Mouse (Mus musculus) left cerebral cortex, adult 2 months (tissue): ENCODE measurements around the gene Ttc32. TPM values are rescaled to one million over a fixed set of nuclear protein-coding genes. Genes with fewer than 3 reads are reported as not detected.
A peak's percentile ranks its signal among the peaks of the same experiment; 100 is the strongest.
"Not testable (repeated sequence)": the region's sequence is repeated elsewhere in the genome, so short reads cannot be mapped to it uniquely, and the experiment has no call there.

Experiments
- DNase-seq, 2 experiments: peaks; one replicate each; pipeline ENCODE4 v3.0.0; 2021 to 2022; ENCODE audit warnings: low spot score in 2 of 2, mixed read lengths in 1 of 2; ENCODE audit errors: extremely low spot score in 1 of 2
- H3K27ac ChIP-seq: fragments of 200-600 bp; 2 replicates; pipeline ENCODE4 v1.8.1; 2022
- H3K4me3 ChIP-seq: fragments of 200-600 bp; 2 replicates; pipeline ENCODE4 v1.8.1; 2022
- CTCF ChIP-seq: fragments of 200-600 bp; IDR thresholded peaks from 2 replicates; pipeline ENCODE4 v1.8.1; 2022; ENCODE audit warnings: antibody characterized with exemption, mild to moderate bottlenecking, moderate library complexity
- intact Hi-C: fragments of 180-260 bp; cut with DNase I; formaldehyde crosslinking; loops from one replicate; pipeline ENCODE4 v1.15.1; 2025
- total RNA-seq, 2 experiments: library from RNA; stranded (reverse); gene quantifications; 2 replicates each; pipeline ENCODE4 v1.2.3; 2021

Ttc32 gene
- total RNA-seq, 2 experiments from 2014 or later = 4.6 to 4.7 TPM

- no peak for TF ChIP-seq CTCF
- Histone ChIP-seq H3K27ac (no peak overlapping the region), H3K4me3 (no peak overlapping the region)
- intact Hi-C loops = loop anchor here (10.0 kb wide), 1 partner anchor 699 kb away; no protein-coding TSS in a partner anchor
- DNase-seq = no peak
Measured at GRCm38 (mm10) chr12:9024071-9024470, 5.7 kb upstream of the Ttc32 start.

GRCm38 (mm10) chr12:9024736-9025135, 5.1 kb upstream of the Ttc32 start:
- TF ChIP-seq CTCF = no peak
- no peak for DNase-seq
- no peak overlapping the region for H3K4me3 ChIP-seq
- no peak overlapping the region for H3K27ac ChIP-seq
- intact Hi-C loops = loop anchor here (10.0 kb wide), 1 partner anchor 700 kb away; no protein-coding TSS in a partner anchor

- DNase-seq = no peak
- Histone ChIP-seq H3K27ac (no peak overlapping the region), H3K4me3 (no peak overlapping the region)
- intact Hi-C loops = loop anchor here (10.0 kb wide), 1 partner anchor 702 kb away; no protein-coding TSS in a partner anchor
- TF ChIP-seq CTCF = no peak
Measured at GRCm38 (mm10) chr12:9026843-9027242, 3.0 kb upstream of the Ttc32 start.

GRCm38 (mm10) chr12:9028816-9029215, 981 bp upstream of the Ttc32 start:
- H3K27ac ChIP-seq, DNase-seq, H3K4me3 ChIP-seq: not testable (repeated sequence)
- intact Hi-C loops = loop anchor here (10.0 kb wide), 1 partner anchor 704 kb away; no protein-coding TSS in a partner anchor

- no peak; the same call in 1 of the 2 replicates for TF ChIP-seq CTCF
- H3K27ac ChIP-seq = peak overlapping the region; percentile 100
- intact Hi-C loops = loop anchor here (10.0 kb wide), 1 partner anchor 705 kb away; no protein-coding TSS in a partner anchor
Measured at GRCm38 (mm10) chr12:9029506-9029887, 300 bp upstream of the Ttc32 start.

GRCm38 (mm10) chr12:9031166-9031565, 1.4 kb downstream of the Ttc32 start:
- intact Hi-C loops = loop anchor here (5.0 kb wide), 1 partner anchor 1361 kb away; the partner anchor contains the start of gene Rdh14
- no peak for TF ChIP-seq CTCF
- no peak overlapping the region for H3K27ac ChIP-seq

More at GRCm38 (mm10) chr12:9029506-9029887, 300 bp upstream of the Ttc32 start:
- no peak for DNase-seq
- H3K4me3 ChIP-seq = peak overlapping the region; percentile 76

GRCm38 (mm10) chr12:9033140-9033539, 3.3 kb downstream of the Ttc32 start:
- intact Hi-C loops = loop anchor here (5.0 kb wide), 1 partner anchor 1359 kb away; the partner anchor contains the start of gene Rdh14
- Histone ChIP-seq H3K27ac (no peak overlapping the region), H3K4me3 (no peak overlapping the region)
- no peak for DNase-seq
- TF ChIP-seq CTCF = peak; percentile 4

More at GRCm38 (mm10) chr12:9031166-9031565, 1.4 kb downstream of the Ttc32 start:
- H3K4me3 ChIP-seq = peak overlapping the region; percentile 76; the same call in 1 of the 2 replicates
- no peak for DNase-seq

GRCm38 (mm10) chr12:9036409-9036808, 6.6 kb downstream of the Ttc32 start:
- H3K4me3 ChIP-seq = no peak overlapping the region
- no peak overlapping the region for H3K27ac ChIP-seq
- DNase-seq = no peak
- no peak for TF ChIP-seq CTCF
- intact Hi-C loops = no loop called here

GRCm38 (mm10) chr12:9040177-9040576, 10.4 kb downstream of the Ttc32 start:
- Histone ChIP-seq H3K27ac (no peak overlapping the region), H3K4me3 (no peak overlapping the region)
- intact Hi-C loops = no loop called here
- DNase-seq = no peak
- no peak for TF ChIP-seq CTCF

- H3K4me3 ChIP-seq = no peak overlapping the region
- intact Hi-C loops = no loop called here
- TF ChIP-seq CTCF = no peak
- no peak for DNase-seq
- H3K27ac ChIP-seq = no peak overlapping the region
Measured at GRCm38 (mm10) chr12:9040686-9041085, 10.9 kb downstream of the Ttc32 start.

- TF ChIP-seq CTCF = no peak
- Histone ChIP-seq H3K27ac (no peak overlapping the region), H3K4me3 (no peak overlapping the region)
- intact Hi-C loops = no loop called here
- DNase-seq = no peak
Measured at GRCm38 (mm10) chr12:9042316-9042715, 12.5 kb downstream of the Ttc32 start.

GRCm38 (mm10) chr12:9042759-9043158, 13.0 kb downstream of the Ttc32 start:
- no peak overlapping the region for H3K4me3 ChIP-seq
- TF ChIP-seq CTCF = no peak
- intact Hi-C loops = no loop called here
- DNase-seq = no peak
- no peak overlapping the region for H3K27ac ChIP-seq

GRCm38 (mm10) chr12:9044666-9045065, 14.9 kb downstream of the Ttc32 start:
- no peak overlapping the region for H3K4me3 ChIP-seq
- no peak overlapping the region for H3K27ac ChIP-seq
- TF ChIP-seq CTCF = no peak
- intact Hi-C loops = no loop called here
- DNase-seq = no peak
